Mouse (Mus musculus) hindbrain, embryonic 13.5 days (tissue): ENCODE data around the gene Tenm3. TPM values are rescaled to one million over a fixed set of nuclear protein-coding genes. Genes with fewer than 3 reads are reported as not detected.

Experiments used
- ATAC-seq: fragments of 200-750 bp; cut with Nextera tagmentation; 2 replicates; pipeline ENCODE4 v1.8.0; 2017; ENCODE audit warnings: moderate TSS enrichment; ENCODE audit not compliant: low FRiP score
- H3K27ac ChIP-seq: fragments of 300-500 bp; sonication (generic); 2 replicates; pipeline ENCODE4 v1.5.1; 2015; ENCODE audit warnings: inconsistent platforms, mild to moderate bottlenecking, moderate library complexity
- H3K27me3 ChIP-seq: fragments of 300-500 bp; sonication (generic); 2 replicates; pipeline ENCODE4 v1.6.1; 2015; ENCODE audit warnings: mild to moderate bottlenecking, inconsistent platforms
- H3K36me3 ChIP-seq: fragments of 300-500 bp; sonication (generic); 2 replicates; pipeline ENCODE4 v1.6.1; 2015; ENCODE audit warnings: mild to moderate bottlenecking, inconsistent platforms
- H3K4me1 ChIP-seq: fragments of 300-500 bp; sonication (generic); replicated peaks from 2 replicates; pipeline ENCODE4 v1.6.1; 2015; ENCODE audit warnings: inconsistent platforms
- H3K4me2 ChIP-seq: fragments of 300-500 bp; sonication (generic); 2 replicates; pipeline ENCODE4 v1.6.1; 2015; ENCODE audit warnings: inconsistent platforms, mild to moderate bottlenecking, moderate library complexity
- H3K4me3 ChIP-seq: fragments of 300-500 bp; sonication (generic); 2 replicates; pipeline ENCODE4 v1.5.1; 2015; ENCODE audit warnings: mild to moderate bottlenecking, inconsistent platforms
- H3K9ac ChIP-seq: fragments of 300-500 bp; sonication (generic); 2 replicates; pipeline ENCODE4 v1.6.1; 2015; ENCODE audit warnings: mild to moderate bottlenecking, inconsistent platforms
- H3K9me3 ChIP-seq: fragments of 300-500 bp; sonication (generic); 2 replicates; pipeline ENCODE4 v1.6.1; 2016; ENCODE audit warnings: inconsistent platforms
- WGBS: fragments of 180-500 bp; shearing (Covaris S2); methylation state at CpG from one replicate; pipeline ENCODE4 v1.1.7; 2015; 5-methylcytosine and 5-hydroxymethylcytosine counted together
- polyA plus RNA-seq: library from polyadenylated mRNA; unstranded; fragments of >200 nt; fragmentation: Nextera tagmentation; extraction: Ambion mirVana; gene quantifications from 2 replicates; pipeline ENCODE4 v1.2.1, GENCODE M21; 2015

Gene Tenm3
- polyA plus RNA-seq, 1 experiment from 2014 or later: 35.7 TPM

DNA sequence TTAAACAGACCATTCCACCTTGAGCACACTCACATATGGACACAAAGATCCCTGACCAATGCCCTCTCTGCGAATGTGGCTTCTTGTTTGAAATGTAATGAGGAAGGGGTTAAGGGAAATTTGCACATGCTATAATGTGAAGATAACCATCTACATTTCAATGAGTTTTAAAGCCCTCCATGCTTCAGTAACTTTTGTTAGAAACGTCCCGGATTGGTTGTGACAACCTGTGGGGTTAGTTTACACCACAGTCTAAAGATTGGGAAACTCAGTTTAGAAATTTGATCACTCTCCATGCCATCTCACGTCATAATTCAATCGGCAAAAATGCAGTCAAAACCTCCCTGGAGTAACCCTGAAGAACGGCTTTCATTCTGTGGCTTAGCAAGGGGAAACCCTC, 78.5 kb downstream of the Tenm3 start:
- Histone ChIP-seq H3K27me3 (no peaks in the 10 kb centered on the region), H3K9ac (no peak overlapping the region), H3K4me3 (no peak overlapping the region), H3K9me3 (no peaks in the 10 kb centered on the region), H3K36me3 (no peaks in the 10 kb centered on the region), H3K27ac (no peak overlapping the region), H3K4me1 (0 out of 2 replicates have a peak, but pooled peaks cover 9% of the 10 kb centered on the region), H3K4me2 (no peak overlapping the region)
- WGBS: 62% methylated on average over 6 of the region's 6 CpGs
- ATAC-seq: no peak

DNA sequence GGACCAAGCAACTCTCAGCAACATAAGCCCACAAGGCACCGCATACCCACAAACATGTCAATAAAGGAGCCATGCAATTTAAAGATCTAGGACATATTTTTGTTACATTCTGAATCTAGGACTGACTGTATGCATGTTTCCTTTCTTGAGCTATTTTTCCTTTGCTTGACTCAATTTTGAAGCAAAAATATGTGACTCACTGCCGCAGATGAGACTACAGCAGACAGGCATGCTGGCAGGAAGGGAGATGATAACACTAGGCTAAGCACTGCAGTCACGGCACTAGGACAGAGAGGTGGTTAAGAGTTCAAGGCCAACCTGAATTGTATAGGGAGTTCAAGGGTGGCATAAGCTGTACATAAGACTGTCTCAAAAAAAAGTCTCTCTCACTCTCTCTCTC, 79.7 kb downstream of the Tenm3 start:
- H3K9me3 ChIP-seq: no peaks in the 10 kb centered on the region
- ATAC-seq: no peak
- WGBS: 82% methylated on average over 3 of the region's 3 CpGs
- no peaks in the 10 kb centered on the region for H3K27me3 ChIP-seq
- H3K27ac ChIP-seq: no peak overlapping the region
- 0 out of 2 replicates have a peak, but pooled peaks cover 9% of the 10 kb centered on the region for H3K4me1 ChIP-seq
- no peak overlapping the region for H3K9ac ChIP-seq
- H3K36me3 ChIP-seq: no peaks in the 10 kb centered on the region
- no peak overlapping the region for H3K4me2 ChIP-seq
- no peak overlapping the region for H3K4me3 ChIP-seq

DNA sequence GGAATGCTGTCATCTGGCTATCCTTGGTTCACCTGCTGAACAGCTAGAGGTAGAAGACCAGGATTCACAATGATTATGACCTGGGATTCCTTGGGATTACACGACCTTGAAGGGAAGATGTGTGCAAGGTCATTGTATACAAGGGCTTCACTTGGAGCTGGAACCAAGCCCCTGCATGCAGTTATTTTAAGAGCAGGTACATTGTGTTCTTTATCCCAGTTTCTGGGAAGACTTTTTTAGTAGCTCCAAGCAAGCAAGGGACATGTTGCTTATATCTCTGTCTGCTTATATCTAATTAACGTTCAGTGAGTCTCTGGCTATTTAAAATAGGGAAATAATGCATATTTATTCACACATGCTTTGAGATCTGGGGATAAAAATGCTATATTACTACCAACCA, 86.9 kb downstream of the Tenm3 start:
- H3K9ac ChIP-seq: no peak overlapping the region
- H3K36me3 ChIP-seq: no peaks in the 10 kb centered on the region
- no peak overlapping the region for H3K4me2 ChIP-seq
- 86% methylated on average over 2 of the region's 2 CpGs for WGBS
- H3K27ac ChIP-seq: no peak overlapping the region
- H3K4me1 ChIP-seq: peaks cover 4% of the 10 kb centered on the region; the same call in 1 of the 2 replicates
- no peak for ATAC-seq
- H3K27me3 ChIP-seq: no peaks in the 10 kb centered on the region
- H3K4me3 ChIP-seq: no peak overlapping the region
- no peaks in the 10 kb centered on the region for H3K9me3 ChIP-seq

DNA sequence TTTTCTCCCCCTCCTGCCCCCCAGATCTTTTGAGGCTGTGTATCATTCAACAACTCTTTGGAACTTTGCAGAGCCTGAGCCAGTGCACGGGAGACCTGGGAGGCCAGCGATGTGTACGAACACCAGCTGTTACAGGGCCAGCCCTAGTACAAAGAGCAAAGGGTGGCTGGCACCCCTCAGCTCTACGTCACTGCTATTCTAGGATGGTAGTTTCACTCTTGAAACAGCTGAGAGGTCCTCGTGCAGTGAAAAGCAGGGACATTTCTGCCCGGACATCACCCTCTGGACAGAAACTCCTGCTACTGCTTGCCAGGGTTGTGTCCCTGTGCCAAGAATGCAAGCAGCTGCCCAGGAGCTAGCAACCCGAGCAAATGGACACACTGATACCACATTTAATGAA, 88.3 kb downstream of the Tenm3 start:
- no peak overlapping the region for H3K9ac ChIP-seq
- no peak overlapping the region for H3K27ac ChIP-seq
- ATAC-seq: no peak
- WGBS: 63% methylated on average over 7 of the region's 7 CpGs
- peaks cover 4% of the 10 kb centered on the region; the same call in 1 of the 2 replicates for H3K4me1 ChIP-seq
- H3K4me3 ChIP-seq: no peak overlapping the region
- H3K4me2 ChIP-seq: no peak overlapping the region
- H3K9me3 ChIP-seq: no peaks in the 10 kb centered on the region
- H3K36me3 ChIP-seq: no peaks in the 10 kb centered on the region
- H3K27me3 ChIP-seq: no peaks in the 10 kb centered on the region

DNA sequence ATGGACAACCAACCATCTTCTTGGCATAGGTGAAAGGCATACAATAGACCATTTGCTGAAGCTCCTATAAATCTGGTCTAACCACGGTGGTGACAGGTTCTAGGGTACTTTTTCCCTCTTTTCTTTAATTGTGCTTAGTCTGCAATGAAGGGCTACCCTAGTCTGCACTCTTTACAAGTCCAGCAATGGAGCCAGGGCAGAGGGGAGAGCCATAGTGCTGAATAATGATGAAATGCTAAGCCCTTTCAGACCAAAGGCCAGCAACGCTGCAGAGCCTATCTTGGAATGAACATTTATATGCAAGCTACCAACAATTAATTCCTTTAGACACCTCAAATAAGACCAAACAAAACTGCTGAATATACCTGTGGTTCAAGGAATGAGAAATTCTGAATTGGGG, 88.8 kb downstream of the Tenm3 start:
- no peak overlapping the region for H3K4me2 ChIP-seq
- no peak for ATAC-seq
- peaks cover 4% of the 10 kb centered on the region; the same call in 1 of the 2 replicates for H3K4me1 ChIP-seq

DNA sequence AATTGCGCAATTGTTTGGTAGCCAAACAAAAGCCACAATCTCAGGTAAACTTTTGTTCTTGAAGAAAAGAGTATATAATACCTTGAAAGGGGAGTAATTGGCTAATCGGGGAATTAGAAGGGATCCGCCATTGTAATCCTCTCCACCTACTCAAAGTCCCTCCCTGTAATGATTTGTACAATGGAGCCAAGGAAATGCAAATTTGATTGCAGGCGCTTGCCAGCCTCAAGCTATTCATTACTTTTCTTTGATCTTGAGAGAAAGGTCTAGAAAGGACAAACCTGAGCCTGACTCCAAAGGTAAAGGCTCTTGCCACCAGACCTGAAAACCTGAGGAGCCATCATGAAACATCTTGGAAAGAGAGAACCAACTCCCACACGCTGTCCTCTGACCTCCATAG, 91.8 kb downstream of the Tenm3 start:
- H3K36me3 ChIP-seq: no peaks in the 10 kb centered on the region
- H3K4me1 ChIP-seq: peaks cover 7% of the 10 kb centered on the region; the same call in 1 of the 2 replicates
- no peak overlapping the region for H3K9ac ChIP-seq
- ATAC-seq: no peak
- H3K27me3 ChIP-seq: no peaks in the 10 kb centered on the region
- H3K27ac ChIP-seq: no peak overlapping the region
- H3K4me2 ChIP-seq: no peak overlapping the region
- H3K4me3 ChIP-seq: no peak overlapping the region
- 78% methylated on average over 5 of the region's 5 CpGs for WGBS
- H3K9me3 ChIP-seq: no peaks in the 10 kb centered on the region

More for the DNA sequence above, 88.8 kb downstream of the Tenm3 start:
- no peaks in the 10 kb centered on the region for H3K36me3 ChIP-seq
- H3K27me3 ChIP-seq: no peaks in the 10 kb centered on the region
- H3K9ac ChIP-seq: no peak overlapping the region
- 81% methylated on average over 2 of the region's 2 CpGs for WGBS
- no peak overlapping the region for H3K27ac ChIP-seq
- H3K4me3 ChIP-seq: no peak overlapping the region
- no peaks in the 10 kb centered on the region for H3K9me3 ChIP-seq

DNA sequence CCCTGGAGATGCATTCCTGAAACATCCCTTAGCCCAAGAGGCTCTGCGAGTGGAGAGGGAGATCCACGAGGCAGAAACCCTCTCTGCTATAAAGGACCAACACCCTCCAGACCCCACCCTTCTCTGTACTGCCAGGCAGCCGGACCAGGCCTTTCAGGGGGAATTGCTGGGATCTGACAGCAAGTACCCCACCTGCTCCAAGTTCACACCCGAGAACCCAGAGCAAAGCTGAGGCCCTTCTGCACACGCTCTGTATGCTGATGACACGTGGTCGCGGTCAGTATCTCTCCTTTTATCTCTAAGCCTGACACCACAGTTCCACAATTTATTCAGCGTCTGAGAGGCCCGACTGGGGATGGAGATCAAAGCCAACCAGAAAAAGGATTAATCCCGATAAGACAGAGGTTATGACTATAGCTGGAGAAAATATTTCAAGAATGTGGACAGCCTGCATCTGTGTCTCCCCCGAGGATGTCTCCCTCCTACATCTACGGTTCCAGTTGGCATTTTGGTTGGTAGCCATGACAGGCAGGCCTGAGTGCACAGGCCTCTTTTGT, 95.2 kb downstream of the Tenm3 start:
- no peak for ATAC-seq
- WGBS: 65% methylated on average over 13 of the region's 13 CpGs
- Histone ChIP-seq H3K4me1 (0 out of 2 replicates have a peak, but pooled peaks cover 3% of the 10 kb centered on the region), H3K4me3 (no peak overlapping the region), H3K9me3 (no peaks in the 10 kb centered on the region), H3K9ac (no peak overlapping the region), H3K36me3 (no peaks in the 10 kb centered on the region), H3K27me3 (no peaks in the 10 kb centered on the region), H3K4me2 (no peak overlapping the region), H3K27ac (no peak overlapping the region)

DNA sequence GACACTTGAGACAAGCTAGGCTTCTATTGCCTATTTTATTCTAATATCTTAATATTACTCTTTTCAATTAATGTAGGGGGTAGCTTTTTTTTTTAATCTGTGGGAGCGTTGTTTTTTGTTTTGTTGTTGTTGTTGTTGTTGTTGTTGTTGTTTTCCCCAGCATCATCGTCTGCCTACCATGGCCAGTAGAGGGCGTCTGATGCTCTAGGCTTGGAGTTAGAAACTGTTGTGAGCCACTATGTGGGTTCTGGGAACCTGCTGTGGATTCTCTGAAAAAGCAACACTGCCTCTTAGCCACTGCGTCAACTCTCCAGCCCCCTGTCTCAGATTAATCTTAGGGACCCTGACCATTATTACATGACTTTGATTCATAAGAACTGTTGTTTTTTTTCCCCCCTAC, 99.8 kb downstream of the Tenm3 start:
- peaks cover 16% of the 10 kb centered on the region for H3K4me1 ChIP-seq
- no peak overlapping the region for H3K9ac ChIP-seq
- H3K4me3 ChIP-seq: no peak overlapping the region
- H3K27me3 ChIP-seq: no peaks in the 10 kb centered on the region
- WGBS: 90% methylated on average over 4 of the region's 4 CpGs
- no peak overlapping the region for H3K27ac ChIP-seq
- H3K36me3 ChIP-seq: no peaks in the 10 kb centered on the region
- H3K4me2 ChIP-seq: no peak overlapping the region
- no peak for ATAC-seq
- H3K9me3 ChIP-seq: no peaks in the 10 kb centered on the region

DNA sequence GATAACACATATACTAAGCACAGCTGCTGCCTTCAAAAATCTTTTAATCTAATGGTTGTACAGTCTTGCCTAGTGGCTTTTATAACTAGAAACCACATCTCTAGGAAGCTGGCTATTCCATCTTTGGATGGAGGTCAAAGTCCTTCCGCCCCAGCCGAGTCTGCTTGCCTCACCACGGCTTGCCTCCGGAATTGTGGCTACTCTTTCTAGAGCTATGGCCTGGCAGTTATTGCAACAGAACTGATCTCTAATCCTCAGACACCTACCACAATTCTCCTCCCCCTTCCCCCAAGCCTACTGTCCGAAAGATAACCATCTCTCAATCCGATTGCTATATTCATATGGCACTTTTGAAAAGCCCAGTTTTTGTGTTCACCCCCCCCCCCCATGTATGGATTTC, 101.0 kb downstream of the Tenm3 start:
- Histone ChIP-seq H3K9me3 (no peaks in the 10 kb centered on the region), H3K27me3 (no peaks in the 10 kb centered on the region), H3K4me2 (no peak overlapping the region), H3K27ac (no peak overlapping the region), H3K4me3 (no peak overlapping the region), H3K36me3 (no peaks in the 10 kb centered on the region), H3K4me1 (peaks cover 15% of the 10 kb centered on the region), H3K9ac (no peak overlapping the region)
- 96% methylated on average over 6 of the region's 6 CpGs for WGBS
- no peak for ATAC-seq

DNA sequence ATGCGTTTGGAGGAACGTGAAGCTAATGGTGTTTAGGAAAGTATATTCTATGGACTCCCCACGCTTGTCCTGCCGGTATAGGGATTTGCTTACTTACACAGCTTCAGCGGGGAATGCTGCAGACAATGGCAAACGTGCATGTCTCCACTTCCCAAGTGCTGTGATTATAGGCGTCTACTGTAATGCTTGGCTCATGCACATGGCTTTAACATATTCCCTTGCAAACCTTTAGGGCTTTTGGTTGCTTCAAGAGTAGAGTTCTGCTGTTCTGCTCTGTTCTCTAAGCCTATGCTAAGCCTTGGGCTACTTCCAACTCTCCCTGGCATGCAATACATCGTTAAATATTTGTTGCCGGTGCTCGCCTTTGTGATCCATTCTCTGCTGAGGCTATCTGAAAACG, 102.8 kb downstream of the Tenm3 start:
- H3K36me3 ChIP-seq: no peaks in the 10 kb centered on the region
- no peaks in the 10 kb centered on the region for H3K27me3 ChIP-seq
- H3K4me1 ChIP-seq: peaks cover 15% of the 10 kb centered on the region
- no peak overlapping the region for H3K4me3 ChIP-seq
- 65% methylated on average over 11 of the region's 11 CpGs for WGBS
- H3K9ac ChIP-seq: no peak overlapping the region
- no peak overlapping the region for H3K27ac ChIP-seq
- no peak; the same call in 1 of the 2 replicates for ATAC-seq
- H3K4me2 ChIP-seq: peak overlapping the region; percentile 50; the same call in 1 of the 2 replicates
- H3K9me3 ChIP-seq: no peaks in the 10 kb centered on the region

DNA sequence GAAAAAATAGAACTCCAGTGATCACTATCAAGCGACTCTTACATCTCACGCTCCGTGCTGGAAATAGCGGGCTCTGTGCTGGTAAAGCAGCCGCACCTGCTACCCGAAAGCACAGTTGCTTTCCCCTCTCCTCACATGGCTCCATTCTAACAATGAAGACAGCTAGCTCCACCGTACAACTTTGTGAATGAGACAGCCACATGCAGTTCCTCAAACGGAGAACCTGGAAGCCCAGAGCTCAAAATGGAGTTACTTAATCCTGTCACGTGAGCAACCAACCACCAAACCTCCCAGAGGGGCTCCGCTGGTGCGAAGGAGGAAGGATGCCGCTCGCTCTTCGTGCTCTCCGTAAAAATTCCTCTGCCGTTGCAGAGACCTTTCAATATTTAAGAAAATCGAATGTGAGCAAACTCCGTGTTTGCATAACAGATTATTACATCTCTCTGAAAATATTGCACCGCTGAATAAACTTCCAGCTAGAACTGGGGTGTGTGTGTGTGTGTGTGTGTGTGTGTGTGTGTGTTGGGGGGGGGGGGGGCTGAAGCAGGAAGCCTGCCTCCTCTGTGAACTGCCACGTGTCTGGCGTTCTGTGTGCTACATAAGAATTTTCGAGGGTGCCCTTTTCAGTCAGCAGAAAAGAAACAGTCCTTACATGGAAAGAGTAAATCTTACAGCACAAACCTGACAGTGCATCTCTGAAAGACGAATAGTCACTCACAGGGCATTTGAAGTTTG, 103.4 kb downstream of the Tenm3 start:
- Histone ChIP-seq H3K4me3 (peak overlapping the region; percentile 24), H3K27ac (no peak overlapping the region), H3K4me1 (peaks cover 15% of the 10 kb centered on the region), H3K9ac (no peak overlapping the region), H3K9me3 (no peaks in the 10 kb centered on the region), H3K27me3 (no peaks in the 10 kb centered on the region), H3K4me2 (peak overlapping the region; percentile 50), H3K36me3 (no peaks in the 10 kb centered on the region)
- ATAC-seq: peak; percentile 63
- WGBS: 54% methylated on average over 23 of the region's 23 CpGs

DNA sequence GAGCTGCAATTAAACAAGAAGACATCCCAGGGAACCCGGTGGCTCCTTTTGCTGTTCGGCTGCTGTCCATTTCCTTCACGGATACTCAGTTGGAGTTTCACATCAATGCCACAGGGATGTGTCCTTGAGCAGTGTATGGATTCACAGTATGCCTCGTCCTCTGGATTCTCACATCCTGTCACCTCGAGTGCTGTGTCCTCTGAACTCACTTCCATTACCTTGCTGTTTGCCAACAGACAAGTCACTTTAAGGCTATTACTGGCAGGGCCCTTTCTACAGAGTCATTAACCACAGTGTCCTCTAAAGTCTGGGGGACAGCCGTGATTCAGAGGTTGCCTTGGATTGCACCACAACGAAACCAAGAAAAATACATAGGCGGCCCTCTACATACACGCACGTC, 110.0 kb downstream of the Tenm3 start:
- Histone ChIP-seq H3K27ac (no peak overlapping the region), H3K4me1 (peaks cover under 1% of the 10 kb centered on the region; the same call in 1 of the 2 replicates), H3K4me2 (no peak overlapping the region), H3K9me3 (no peaks in the 10 kb centered on the region), H3K27me3 (no peaks in the 10 kb centered on the region), H3K36me3 (no peaks in the 10 kb centered on the region), H3K4me3 (no peak overlapping the region), H3K9ac (no peak overlapping the region)
- ATAC-seq: no peak
- 85% methylated on average over 10 of the region's 10 CpGs for WGBS

DNA sequence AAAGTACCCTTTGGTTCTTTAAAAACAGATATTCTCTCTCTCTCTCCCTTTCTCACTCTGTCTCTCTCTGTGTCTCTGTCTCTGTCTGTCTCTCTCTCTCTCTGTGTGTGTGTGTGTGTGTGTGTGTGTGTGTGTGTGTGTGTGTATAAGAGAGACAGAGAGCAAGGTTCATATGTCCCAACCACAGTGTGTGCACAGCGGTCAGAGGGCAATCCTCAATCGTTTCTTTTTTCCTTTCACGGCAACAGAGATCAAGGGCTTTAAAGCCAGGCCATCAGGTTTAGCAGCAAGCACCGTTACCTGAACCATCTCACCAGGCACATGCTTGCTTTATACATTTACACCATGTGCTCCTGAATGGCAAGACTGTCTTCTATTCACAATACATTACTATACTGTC, 110.7 kb downstream of the Tenm3 start:
- Histone ChIP-seq H3K27me3 (no peaks in the 10 kb centered on the region), H3K4me3 (no peak overlapping the region), H3K4me2 (no peak overlapping the region), H3K4me1 (no peaks in the 10 kb centered on the region), H3K9me3 (no peaks in the 10 kb centered on the region), H3K36me3 (no peaks in the 10 kb centered on the region), H3K27ac (no peak overlapping the region), H3K9ac (no peak overlapping the region)
- ATAC-seq: no peak
- WGBS: 73% methylated on average over 4 of the region's 4 CpGs
